Mouse (Mus musculus): ENCODE measurements around the gene Nos3. TPM values are rescaled to one million over a fixed set of nuclear protein-coding genes. Genes with fewer than 3 reads are reported as not detected.

Nos3 gene
- polyA plus RNA-seq, 1 experiment: not detected

DNA sequence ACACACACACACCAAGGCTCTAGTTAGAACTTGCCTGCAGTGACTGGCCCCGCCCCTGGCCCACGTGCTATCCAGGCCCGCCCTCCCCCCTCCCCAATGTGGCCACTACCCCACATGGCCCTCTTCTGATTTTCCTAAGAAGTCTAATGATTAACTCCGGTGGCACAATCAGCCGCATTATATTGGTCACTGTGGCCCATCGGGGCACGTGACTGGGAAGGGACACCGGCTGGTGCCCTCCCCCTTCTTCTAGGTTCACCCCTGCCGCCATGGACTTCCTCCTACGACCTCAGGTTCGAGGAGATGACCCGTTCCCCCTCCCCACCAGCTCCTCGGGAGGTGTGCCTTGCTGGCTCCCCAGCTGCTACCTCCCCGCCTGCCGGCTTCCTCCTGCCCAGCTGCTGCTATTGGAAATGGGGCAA lies 63.4 kb downstream of the Nos3 start:
- H3K4me3 ChIP-seq (ENCODE audit: insufficient read depth, low read length): no peak overlapping the region
- H3K4me1 ChIP-seq (ENCODE audit: control insufficient read depth, insufficient read depth, low read length): peaks cover 13% of the 10 kb centered on the region
- no peak overlapping the region for H3K27ac ChIP-seq (ENCODE audit: insufficient read depth, low read depth, low read length)
- no peak for TF ChIP-seq CTCF (IDR thresholded peaks at IDR 0.05; ENCODE audit: low read depth, low read length)
- TF ChIP-seq POLR2A (IDR thresholded peaks at IDR 0.05; ENCODE audit: borderline replicate concordance, low read depth, low read length): no peak

DNA sequence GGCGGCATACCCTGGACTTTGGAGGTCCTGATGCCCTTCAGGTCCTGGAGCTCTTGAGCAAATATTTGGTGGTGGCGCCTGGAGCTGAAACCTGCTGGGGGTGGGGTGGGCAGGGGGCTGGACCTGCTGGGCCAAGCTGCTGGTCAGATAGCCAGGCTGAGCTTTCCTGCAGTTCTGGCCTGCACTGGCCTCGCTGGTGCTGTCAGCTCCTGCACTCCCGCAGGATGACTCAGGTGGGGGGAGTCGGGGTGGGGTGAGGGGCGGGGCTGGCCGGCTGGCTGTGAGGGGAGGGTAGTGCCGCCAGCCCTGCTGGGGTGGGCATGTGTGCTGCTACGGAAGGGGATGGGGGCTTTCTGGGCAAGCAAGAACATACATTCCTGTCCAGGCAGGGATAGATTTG lies 64.0 kb downstream of the Nos3 start:
- Histone ChIP-seq H3K27ac (ENCODE audit: insufficient read depth, low read depth, low read length) (no peak overlapping the region), H3K4me3 (ENCODE audit: insufficient read depth, low read length) (no peak overlapping the region), H3K4me1 (ENCODE audit: control insufficient read depth, insufficient read depth, low read length) (peaks cover 13% of the 10 kb centered on the region)
- TF ChIP-seq CTCF (IDR thresholded peaks at IDR 0.05; ENCODE audit: low read depth, low read length) (no peak), POLR2A (IDR thresholded peaks at IDR 0.05; ENCODE audit: borderline replicate concordance, low read depth, low read length) (no peak)

DNA sequence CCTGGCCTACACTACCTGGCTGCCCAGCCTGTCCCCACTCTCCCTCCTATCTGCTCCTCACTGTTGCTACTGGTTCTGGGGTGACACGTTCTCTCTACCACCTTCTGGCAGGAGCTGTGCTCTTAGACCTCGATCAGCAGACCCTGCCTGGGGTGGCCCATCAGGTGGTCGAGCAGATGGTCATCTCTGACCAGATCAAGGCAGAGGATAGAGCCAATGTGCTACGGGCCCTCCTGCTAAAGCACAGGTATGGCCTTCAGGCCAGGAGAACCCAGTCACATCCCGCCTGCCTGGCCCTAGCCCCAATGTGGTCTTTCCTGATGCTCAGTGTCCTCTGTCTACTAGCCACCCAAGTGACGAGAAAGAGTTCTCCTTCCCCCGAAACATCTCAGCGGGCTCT lies 69.4 kb downstream of the Nos3 start:
- no peaks in the 10 kb centered on the region for H3K4me1 ChIP-seq (ENCODE audit: control insufficient read depth, insufficient read depth, low read length)

More for the DNA sequence above, 69.4 kb downstream of the Nos3 start:
- no peak for TF ChIP-seq POLR2A (IDR thresholded peaks at IDR 0.05; ENCODE audit: borderline replicate concordance, low read depth, low read length)
- TF ChIP-seq CTCF (IDR thresholded peaks at IDR 0.05; ENCODE audit: low read depth, low read length): no peak
- Histone ChIP-seq H3K4me3 (ENCODE audit: insufficient read depth, low read length) (no peak overlapping the region), H3K27ac (ENCODE audit: insufficient read depth, low read depth, low read length) (no peak overlapping the region)

Other genes starting within 250 kb of the Nos3 start
- 5.5 and 8.4 TPM in 2 replicates for gene Nupl2, start 199.8 kb upstream of the Nos3 start, polyA plus RNA-seq (2012; ENCODE audit: insufficient read depth, insufficient read length, missing spikeins)
- gene Kcnh2, start 13.2 kb upstream of the Nos3 start, polyA plus RNA-seq (2012; ENCODE audit: insufficient read depth, insufficient read length, missing spikeins): not detected in 2 replicates
- 0.39 and 1.1 TPM in 2 replicates for gene Atg9b, start 27.3 kb downstream of the Nos3 start, polyA plus RNA-seq (2012; ENCODE audit: insufficient read depth, insufficient read length, missing spikeins)
- gene Abcb8, start 28.9 kb downstream of the Nos3 start, polyA plus RNA-seq (2012; ENCODE audit: insufficient read depth, insufficient read length, missing spikeins): 16.8 and 24.1 TPM in 2 replicates
- gene Asic3, start 48.6 kb downstream of the Nos3 start, polyA plus RNA-seq (2012; ENCODE audit: insufficient read depth, insufficient read length, missing spikeins): not detected in 2 replicates
- 55.5 and 59.9 TPM in 2 replicates for gene Cdk5, start 58.7 kb downstream of the Nos3 start, polyA plus RNA-seq (2012; ENCODE audit: insufficient read depth, insufficient read length, missing spikeins)
- 41.8 and 45.1 TPM in 2 replicates for gene Slc4a2, start 59.0 kb downstream of the Nos3 start, polyA plus RNA-seq (2012; ENCODE audit: insufficient read depth, insufficient read length, missing spikeins)
- gene Fastk, start 80.5 kb downstream of the Nos3 start, polyA plus RNA-seq (2012; ENCODE audit: insufficient read depth, insufficient read length, missing spikeins): 46.3 and 49.0 TPM in 2 replicates
- gene Tmub1, start 83.0 kb downstream of the Nos3 start, polyA plus RNA-seq (2012; ENCODE audit: insufficient read depth, insufficient read length, missing spikeins): 7.9 and 12.7 TPM in 2 replicates
- 75.2 and 77.7 TPM in 2 replicates for gene Agap3, start 87.4 kb downstream of the Nos3 start, polyA plus RNA-seq (2012; ENCODE audit: insufficient read depth, insufficient read length, missing spikeins)
- gene Gbx1, start 162.4 kb downstream of the Nos3 start, polyA plus RNA-seq (2012; ENCODE audit: insufficient read depth, insufficient read length, missing spikeins): not detected in 2 replicates
- gene Asb10, start 176.2 kb downstream of the Nos3 start, polyA plus RNA-seq (2012; ENCODE audit: insufficient read depth, insufficient read length, missing spikeins): 0.64 and 1.4 TPM in 2 replicates
- not detected in 2 replicates for gene 4931409K22Rik, start 192.0 kb downstream of the Nos3 start, polyA plus RNA-seq (2012; ENCODE audit: insufficient read depth, insufficient read length, missing spikeins)
- 32.7 and 34.5 TPM in 2 replicates for gene Abcf2, start 212.7 kb downstream of the Nos3 start, polyA plus RNA-seq (2012; ENCODE audit: insufficient read depth, insufficient read length, missing spikeins)
- gene Chpf2, start 221.9 kb downstream of the Nos3 start, polyA plus RNA-seq (2012; ENCODE audit: insufficient read depth, insufficient read length, missing spikeins): 29.9 and 31.5 TPM in 2 replicates